Mouse (Mus musculus) hindbrain, embryonic 14.5 days (tissue): ENCODE results near the gene Jak2. TPM values are rescaled to one million over a fixed set of nuclear protein-coding genes. Genes with fewer than 3 reads are reported as not detected.
A peak's percentile ranks its signal among the peaks of the same experiment; 100 is the strongest.

Experiments
- ATAC-seq: fragments of 200-750 bp; cut with Nextera tagmentation; 2 replicates; pipeline ENCODE4 v1.8.0; 2017; ENCODE audit warnings: moderate number of reproducible peaks, mild to moderate bottlenecking, moderate TSS enrichment, moderate library complexity; ENCODE audit not compliant: low FRiP score
- DNase-seq: peaks from one replicate; pipeline ENCODE4 v3.0.0-alpha.2; 2015; ENCODE audit warnings: low spot score
- H3K27ac ChIP-seq: fragments of 300-500 bp; sonication (generic); 2 replicates; pipeline ENCODE4 v1.5.1; 2014; ENCODE audit warnings: mild to moderate bottlenecking, moderate library complexity
- H3K27me3 ChIP-seq: fragments of 300-500 bp; sonication (generic); 2 replicates; pipeline ENCODE4 v1.6.1; 2014; ENCODE audit warnings: mild to moderate bottlenecking, low read length, mixed read lengths; ENCODE audit not compliant: control insufficient read depth, insufficient read depth
- H3K36me3 ChIP-seq: fragments of 300-500 bp; sonication (generic); replicated peaks from 2 replicates; pipeline ENCODE4 v1.6.1; 2014; ENCODE audit not compliant: control insufficient read depth, insufficient read depth
- H3K4me1 ChIP-seq: fragments of 300-500 bp; sonication (generic); replicated peaks from 2 replicates; pipeline ENCODE4 v1.6.1; 2014; ENCODE audit warnings: antibody characterized with exemption, low read length, mixed read lengths; ENCODE audit not compliant: control insufficient read depth, insufficient read depth
- H3K4me2 ChIP-seq: fragments of 300-500 bp; sonication (generic); replicated peaks from 2 replicates; pipeline ENCODE4 v1.6.1; 2014; ENCODE audit warnings: mild to moderate bottlenecking, moderate library complexity
- H3K4me3 ChIP-seq: fragments of 300-500 bp; sonication (generic); replicated peaks from 2 replicates; pipeline ENCODE4 v1.5.1; 2014; ENCODE audit warnings: mild to moderate bottlenecking, low read length
- H3K9ac ChIP-seq: fragments of 300-500 bp; sonication (generic); 2 replicates; pipeline ENCODE4 v1.6.1; 2014
- H3K9me3 ChIP-seq: fragments of 300-500 bp; sonication (generic); 2 replicates; pipeline ENCODE4 v1.6.1; 2016; ENCODE audit warnings: low read length; ENCODE audit not compliant: control insufficient read depth
- WGBS: fragments of 180-500 bp; shearing (Covaris S2); extraction: QIAGEN DNeasy Blood & Tissue Kit; methylation state at CpG from one replicate; pipeline ENCODE4 v1.1.7; 2014; 5-methylcytosine and 5-hydroxymethylcytosine counted together
- polyA plus RNA-seq: library from polyadenylated mRNA; unstranded; fragments of >200 nt; fragmentation: Nextera tagmentation; extraction: Ambion mirVana; gene quantifications from 2 replicates; pipeline ENCODE4 v1.2.1, GENCODE M21; 2014

Gene Jak2
- polyA plus RNA-seq, 1 experiment from 2014 or later = 20.3 TPM

DNA sequence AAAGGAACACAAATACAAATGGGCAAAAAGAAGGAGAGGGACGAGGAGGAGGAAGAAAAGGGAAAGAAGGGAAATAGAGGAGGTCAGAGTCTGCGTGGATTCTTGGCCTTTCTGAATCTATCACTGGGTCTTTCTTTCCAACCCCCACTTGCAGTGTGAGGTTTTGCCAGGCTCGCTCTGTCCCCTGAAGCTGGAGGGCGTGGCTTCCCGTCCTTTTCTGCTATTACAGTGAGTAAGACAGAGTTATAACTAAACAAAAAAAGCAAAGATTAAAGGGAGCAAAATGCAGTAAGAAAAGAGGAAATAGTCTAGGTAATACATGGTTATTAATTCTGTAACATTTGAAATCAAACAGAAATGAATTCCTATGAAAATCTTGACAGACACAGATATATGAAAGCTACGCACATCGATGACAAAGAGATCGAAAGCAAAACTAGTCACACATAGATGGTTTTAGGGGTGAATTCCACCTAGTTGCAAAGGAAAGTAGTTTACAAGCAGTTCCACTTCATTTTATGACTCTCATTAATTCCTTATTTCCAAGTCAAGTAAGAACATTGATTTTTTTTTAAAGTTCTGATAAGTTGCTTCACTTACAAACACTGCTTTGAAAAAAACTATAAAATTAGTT, 71.9 kb downstream of the Jak2 start:
- 81% methylated on average over 8 of the region's 8 CpGs for WGBS
- DNase-seq (no peak), ATAC-seq (no peak)
- Histone ChIP-seq H3K27ac (no peak overlapping the region), H3K4me2 (no peak overlapping the region), H3K27me3 (no peaks in the 10 kb centered on the region), H3K4me3 (no peak overlapping the region), H3K9me3 (no peaks in the 10 kb centered on the region), H3K36me3 (no peaks in the 10 kb centered on the region), H3K9ac (no peak overlapping the region), H3K4me1 (no peaks in the 10 kb centered on the region)

DNA sequence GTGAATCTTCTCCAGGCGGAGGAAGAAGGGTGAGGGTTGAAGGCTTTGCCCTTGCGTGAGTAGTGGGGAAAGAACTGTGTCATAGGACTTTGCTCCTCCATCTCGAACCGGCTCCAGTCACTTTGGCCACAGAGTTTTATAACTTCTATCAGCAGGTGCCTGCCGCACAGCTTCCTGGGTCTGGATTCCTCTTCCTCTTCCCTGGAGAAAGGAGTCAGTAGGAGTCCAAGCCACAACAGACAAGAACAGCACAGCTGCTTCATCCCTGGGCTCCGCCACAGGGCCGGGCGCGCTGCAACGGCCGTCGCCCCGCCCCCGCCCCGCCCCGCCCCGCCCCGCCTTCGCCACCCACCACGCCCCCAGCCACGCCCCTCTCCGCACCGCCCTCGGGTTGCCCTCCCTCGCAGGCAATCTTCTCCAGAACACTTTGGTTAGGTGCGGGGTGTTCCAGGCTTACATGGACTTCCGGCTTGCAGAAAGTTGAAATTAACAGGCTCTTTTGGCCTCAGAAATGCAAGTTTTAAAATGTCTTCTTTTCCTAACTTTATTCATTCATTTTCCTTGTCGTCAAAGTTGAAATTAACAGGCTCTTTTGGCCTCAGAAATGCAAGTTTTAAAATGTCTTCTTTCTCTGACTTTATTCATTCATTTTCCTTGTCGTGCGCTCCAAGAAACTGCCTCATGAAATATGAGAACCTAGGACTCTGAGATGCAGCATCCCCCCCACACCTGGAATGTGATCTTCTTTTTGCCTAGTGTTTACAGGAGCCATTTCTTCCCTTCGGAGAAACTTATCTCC, 73.6 kb downstream of the Jak2 start, which contains the start of gene Insl6:
Insl6 (minus strand) TSS at position 304 of the 799 bp plus-strand sequence.
- WGBS = 5% methylated on average over 31 of the region's 31 CpGs

DNA sequence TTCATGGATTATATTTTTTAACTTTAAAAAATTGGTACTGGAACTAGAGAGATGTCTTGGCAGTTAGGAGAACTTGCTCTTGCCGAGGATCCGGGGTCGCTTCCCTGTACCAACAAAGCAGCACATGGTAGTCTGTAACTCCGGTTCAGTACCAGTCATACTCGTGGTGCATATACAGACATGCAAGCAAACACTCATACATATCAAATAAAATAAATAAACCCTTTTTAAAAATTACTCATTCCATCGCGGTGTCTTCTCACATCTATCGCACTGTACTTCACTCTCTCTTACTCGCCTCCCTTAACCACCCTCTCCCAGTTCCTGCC, 74.2 kb downstream of the Jak2 start:
- H3K9me3 ChIP-seq = no peaks in the 10 kb centered on the region
- no peak overlapping the region for H3K9ac ChIP-seq
- no peak overlapping the region for H3K4me3 ChIP-seq
- 80% methylated on average over 9 of the region's 9 CpGs for WGBS
- H3K4me1 ChIP-seq = no peaks in the 10 kb centered on the region
- H3K27ac ChIP-seq = no peak overlapping the region
- no peaks in the 10 kb centered on the region for H3K27me3 ChIP-seq
- ATAC-seq (no peak), DNase-seq (no peak)
- no peaks in the 10 kb centered on the region for H3K36me3 ChIP-seq
- no peak overlapping the region for H3K4me2 ChIP-seq

More for the DNA sequence above, 73.6 kb downstream of the Jak2 start, which contains the start of gene Insl6:
- peak; percentile 30 for DNase-seq
- Histone ChIP-seq H3K4me1 (no peaks in the 10 kb centered on the region), H3K36me3 (no peaks in the 10 kb centered on the region), H3K9ac (no peak within 1 kb of the TSS), H3K27me3 (no peaks in the 10 kb centered on the region), H3K27ac (no peak within 1 kb of the TSS), H3K4me3 (peak within 1 kb of the TSS; percentile 21), H3K9me3 (no peaks in the 10 kb centered on the region), H3K4me2 (peak within 1 kb of the TSS; percentile 56)
- ATAC-seq = peak; percentile 72; the same call in 1 of the 2 replicates

DNA sequence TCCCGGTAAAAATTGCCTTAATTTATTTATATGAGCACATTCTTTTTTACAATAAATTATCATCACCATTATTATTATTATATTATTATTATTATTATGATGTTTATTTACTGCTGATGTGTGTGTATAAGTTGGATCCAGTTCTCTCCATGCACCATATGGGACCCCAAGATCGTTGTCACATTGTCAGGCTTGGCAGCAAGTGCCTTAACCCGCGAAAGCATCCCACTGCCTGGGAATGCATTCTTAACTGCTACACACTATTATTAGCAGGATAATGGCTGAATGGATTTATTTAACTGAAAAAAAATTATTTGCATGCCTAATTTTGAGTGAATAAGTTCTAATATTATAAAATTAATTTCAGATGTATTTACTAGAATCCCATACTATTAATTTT, 74.8 kb downstream of the Jak2 start:
- no peak overlapping the region for H3K4me2 ChIP-seq
- no peak for DNase-seq
- no peaks in the 10 kb centered on the region for H3K4me1 ChIP-seq
- WGBS = 86% methylated on average over 4 of the region's 4 CpGs
- H3K36me3 ChIP-seq = no peaks in the 10 kb centered on the region
- no peak for ATAC-seq
- no peaks in the 10 kb centered on the region for H3K27me3 ChIP-seq
- no peak overlapping the region for H3K27ac ChIP-seq
- H3K9me3 ChIP-seq = no peaks in the 10 kb centered on the region
- H3K4me3 ChIP-seq = no peak overlapping the region
- no peak overlapping the region for H3K9ac ChIP-seq

DNA sequence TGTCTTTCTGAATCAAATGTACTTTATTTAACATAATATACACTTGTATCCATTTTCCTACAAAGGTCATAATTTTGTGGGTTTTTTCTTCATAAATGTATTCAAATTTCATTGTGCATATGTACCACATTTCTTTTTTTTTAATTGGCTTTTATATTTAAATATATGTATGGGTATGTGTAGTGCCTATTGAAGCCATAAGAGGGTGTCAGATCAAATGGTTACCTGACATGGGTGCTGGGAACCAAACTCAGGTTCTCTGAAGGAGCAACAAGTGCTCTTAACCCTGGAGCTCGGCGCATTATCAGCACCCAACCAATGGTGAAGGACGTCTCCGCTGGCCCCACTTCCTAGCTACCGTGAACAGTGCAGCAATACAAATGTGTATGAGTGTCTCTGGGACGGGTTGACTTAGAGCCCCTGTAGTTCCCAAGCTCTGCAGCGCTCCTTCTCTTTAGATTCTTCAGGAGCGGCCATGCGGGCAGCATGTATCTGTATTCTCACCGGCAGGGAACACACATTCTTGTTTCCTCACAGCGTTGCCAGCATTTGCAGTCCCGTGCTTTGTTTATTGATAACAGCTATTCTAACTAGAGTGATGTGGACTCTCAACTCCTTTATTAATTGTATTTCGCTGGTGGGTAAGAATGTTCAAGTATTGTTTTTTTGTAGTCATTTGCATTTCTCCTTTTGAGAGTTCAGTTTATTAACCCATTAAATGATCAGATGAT, 75.4 kb downstream of the Jak2 start:
- no peaks in the 10 kb centered on the region for H3K9me3 ChIP-seq
- no peak overlapping the region for H3K4me3 ChIP-seq
- H3K9ac ChIP-seq = no peak overlapping the region
- WGBS = 69% methylated on average over 13 of the region's 13 CpGs
- ATAC-seq (no peak), DNase-seq (no peak)
- no peak overlapping the region for H3K4me2 ChIP-seq
- H3K27ac ChIP-seq = no peak overlapping the region
- no peaks in the 10 kb centered on the region for H3K4me1 ChIP-seq
- H3K27me3 ChIP-seq = no peaks in the 10 kb centered on the region
- no peaks in the 10 kb centered on the region for H3K36me3 ChIP-seq

DNA sequence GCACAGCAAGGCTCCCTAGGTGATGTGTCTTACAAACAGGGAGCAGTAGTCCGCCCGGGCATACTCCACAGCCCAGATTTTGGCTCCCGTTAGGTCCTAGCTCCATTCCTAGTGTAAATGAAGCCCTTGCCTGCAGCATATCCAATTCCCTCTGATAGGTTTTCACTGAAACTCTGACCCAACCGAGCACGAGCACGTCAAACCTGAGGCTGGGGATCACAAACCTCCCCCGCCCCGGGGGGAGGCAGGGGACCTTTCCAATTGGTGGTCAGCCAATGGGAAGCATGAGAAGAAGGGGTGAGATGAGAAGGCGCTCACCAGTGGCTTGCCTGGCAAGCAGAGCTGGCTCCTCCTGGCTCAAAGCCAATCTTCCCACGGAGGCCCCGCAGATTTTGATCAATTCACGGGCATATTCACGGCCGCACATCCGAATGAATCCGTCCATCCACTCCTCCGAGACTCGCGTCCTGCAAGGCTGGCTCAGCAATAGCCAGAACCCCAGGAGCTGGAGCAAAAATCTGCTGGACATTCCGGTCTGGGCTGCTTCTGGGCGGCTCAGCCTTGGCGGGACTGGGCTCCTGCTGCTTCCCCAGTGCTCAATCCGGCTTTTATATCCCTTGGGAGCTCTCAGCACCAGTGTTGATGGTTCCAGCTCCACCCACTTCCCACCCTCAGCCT, 82.6 kb downstream of the Jak2 start, which contains the start of gene Rln1:
Rln1 (minus strand) TSS at position 603 of the 678 bp plus-strand sequence.
- peak within 1 kb of the TSS; percentile 73 for H3K9ac ChIP-seq
- WGBS = 4% methylated on average over 23 of the region's 23 CpGs
- H3K9me3 ChIP-seq = no peaks in the 10 kb centered on the region
- no peaks in the 10 kb centered on the region for H3K36me3 ChIP-seq
- peak within 1 kb of the TSS; percentile 45 for H3K4me3 ChIP-seq
- H3K27ac ChIP-seq = peak within 1 kb of the TSS; percentile 51; the same call in 1 of the 2 replicates
- DNase-seq (peak; percentile 55), ATAC-seq (peak; percentile 77; the same call in 1 of the 2 replicates)
- H3K27me3 ChIP-seq = no peaks in the 10 kb centered on the region
- peaks cover 10% of the 10 kb centered on the region; the same call in 1 of the 2 replicates for H3K4me1 ChIP-seq
- peak within 1 kb of the TSS; percentile 88 for H3K4me2 ChIP-seq

DNA sequence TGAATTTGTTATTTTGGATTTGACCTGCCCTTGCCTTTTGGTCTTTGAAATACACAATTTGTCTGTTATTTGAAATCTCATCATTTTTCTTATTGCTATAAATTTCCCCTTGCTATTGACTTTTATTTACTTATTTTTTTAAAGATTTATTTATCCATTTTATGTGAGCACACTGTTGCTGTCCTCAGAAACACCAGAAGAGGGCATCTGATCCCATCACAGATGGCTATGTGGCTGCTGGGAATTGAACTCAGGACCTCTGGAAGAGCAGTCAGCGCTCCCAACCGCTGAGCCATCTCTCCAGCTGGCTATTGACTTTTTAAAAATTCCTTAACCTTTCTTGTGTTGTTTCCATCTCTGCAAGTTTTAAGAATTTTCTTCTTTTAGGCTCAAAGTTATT, 85.0 kb downstream of the Jak2 start:
- H3K9me3 ChIP-seq = no peaks in the 10 kb centered on the region
- H3K9ac ChIP-seq = no peak overlapping the region
- DNase-seq (no peak), ATAC-seq (no peak)
- H3K27ac ChIP-seq = no peak overlapping the region
- H3K4me3 ChIP-seq = no peak overlapping the region
- 85% methylated on average over 2 of the region's 2 CpGs for WGBS
- peaks cover 10% of the 10 kb centered on the region; the same call in 1 of the 2 replicates for H3K4me1 ChIP-seq
- H3K36me3 ChIP-seq = no peaks in the 10 kb centered on the region
- no peak overlapping the region for H3K4me2 ChIP-seq
- H3K27me3 ChIP-seq = no peaks in the 10 kb centered on the region

DNA sequence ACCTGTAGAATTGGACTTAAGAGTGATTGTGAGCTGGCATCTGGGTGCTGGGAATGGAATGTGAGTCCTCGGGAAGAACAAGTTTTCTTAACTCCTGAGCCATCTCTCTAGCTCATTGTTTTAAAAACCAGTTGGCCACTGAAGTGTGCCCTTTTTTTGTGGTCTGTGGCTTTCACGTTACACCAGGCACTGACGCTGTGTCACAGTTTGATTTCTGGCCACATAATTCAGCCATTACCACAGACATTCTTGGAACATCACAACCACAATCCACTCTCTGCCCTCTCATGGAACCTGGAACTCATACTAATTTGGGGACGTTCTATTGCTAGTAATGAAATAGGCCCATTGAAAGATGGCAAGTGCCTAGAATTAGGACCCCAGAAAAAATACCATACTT, 89.4 kb downstream of the Jak2 start:
- no peaks in the 10 kb centered on the region for H3K9me3 ChIP-seq
- DNase-seq (no peak), ATAC-seq (no peak)
- no peak overlapping the region for H3K27ac ChIP-seq
- H3K9ac ChIP-seq = no peak overlapping the region
- WGBS = 89% methylated on average over 4 of the region's 4 CpGs
- H3K36me3 ChIP-seq = no peaks in the 10 kb centered on the region
- H3K4me1 ChIP-seq = no peaks in the 10 kb centered on the region
- no peak overlapping the region for H3K4me3 ChIP-seq
- H3K4me2 ChIP-seq = no peak overlapping the region
- H3K27me3 ChIP-seq = no peaks in the 10 kb centered on the region

DNA sequence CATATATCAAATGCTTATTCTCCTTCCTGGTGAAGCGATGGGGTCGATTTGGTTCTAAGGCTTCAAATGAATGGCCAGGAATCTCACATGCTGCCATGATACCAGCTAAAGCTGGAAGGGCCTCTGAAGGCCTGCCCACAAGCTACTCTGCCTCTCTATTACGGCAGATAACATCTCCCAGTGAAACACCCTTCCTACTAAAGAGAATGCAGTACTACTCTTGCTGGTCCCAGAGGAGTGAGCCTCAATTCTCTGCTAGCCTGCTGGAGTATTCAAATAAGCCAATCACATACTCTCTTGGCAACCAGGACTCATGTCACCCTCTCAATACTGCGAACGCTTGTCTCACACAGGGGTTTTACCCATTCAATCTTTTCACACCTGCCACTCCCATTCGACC, 90.7 kb downstream of the Jak2 start:
- Histone ChIP-seq H3K27ac (no peak overlapping the region), H3K4me2 (no peak overlapping the region), H3K9me3 (no peaks in the 10 kb centered on the region), H3K27me3 (no peaks in the 10 kb centered on the region), H3K4me1 (no peaks in the 10 kb centered on the region), H3K36me3 (no peaks in the 10 kb centered on the region), H3K4me3 (no peak overlapping the region), H3K9ac (no peak overlapping the region)
- 89% methylated on average over 6 of the region's 6 CpGs for WGBS
- ATAC-seq (no peak), DNase-seq (no peak)
